Mouse (Mus musculus) gastrocnemius, postnatal 14 days (tissue): ENCODE results near the gene Pnisr. TPM values are rescaled to one million over a fixed set of nuclear protein-coding genes. Genes with fewer than 3 reads are reported as not detected.

Experiments
- DNase-seq: peaks from one replicate; pipeline ENCODE4 v3.0.0; 2021; ENCODE audit warnings: mixed read lengths
- intact Hi-C: fragments of 180-260 bp; cut with DNase I; formaldehyde crosslinking; loops from one replicate; pipeline ENCODE4 v1.15.1; 2025; ENCODE audit warnings: low total_unique reads
- long read RNA-seq, 2 experiments: library from polyadenylated mRNA; stranded (forward); transcript quantifications; one replicate each; pipeline ENCODE4 v2.0.0; 2021
- total RNA-seq, 2 experiments: library from RNA; stranded (reverse); gene quantifications; 2 replicates each; pipeline ENCODE4 v1.2.3; 2021

Pnisr gene
- total RNA-seq: 10 to 100 TPM; 28.7 to 38.1 TPM
- long read RNA-seq, experiment 1, full-length matches to known transcripts: 6 of 18 reads
- long read RNA-seq, experiment 1, partial matches to known transcripts: 5 of 18 reads
- long read RNA-seq, experiment 1, other reads (novel, unspliced or antisense): 7 of 18 reads
- long read RNA-seq, experiment 2, full-length matches to known transcripts: 9 of 24 reads
- long read RNA-seq, experiment 2, partial matches to known transcripts: 9 of 24 reads
- long read RNA-seq, experiment 2, other reads (novel, unspliced or antisense): 6 of 24 reads

- intact Hi-C loops: loop anchor here (10.0 kb wide), 1 partner anchor 107 kb away; no protein-coding TSS in a partner anchor
These were observed at the start of gene Pnisr for GRCm38 (mm10) chr4:21847481-21848286. TSS of gene Pnisr (plus strand) at chr4:21847583.

GRCm38 (mm10) chr4:21801013-21801412, 46.4 kb upstream of the Pnisr start:
- DNase-seq: no peak
- intact Hi-C loops: no loop called here

More at GRCm38 (mm10) chr4:21847481-21848286, at the start of gene Pnisr:
- peak; percentile 95 for DNase-seq

GRCm38 (mm10) chr4:21801620-21802019, 45.8 kb upstream of the Pnisr start:
- DNase-seq: no peak

GRCm38 (mm10) chr4:21807204-21807603, 40.2 kb upstream of the Pnisr start:
- intact Hi-C loops: no loop called here
- no peak for DNase-seq

More at GRCm38 (mm10) chr4:21801620-21802019, 45.8 kb upstream of the Pnisr start:
- intact Hi-C loops: no loop called here

GRCm38 (mm10) chr4:21810608-21811007, 36.8 kb upstream of the Pnisr start:
- DNase-seq: no peak
- intact Hi-C loops: loop anchor here (10.0 kb wide), 2 partner anchors 86 to 276 kb away; partner anchors contain the start of gene Ccnc

GRCm38 (mm10) chr4:21812635-21813034, 34.7 kb upstream of the Pnisr start:
- intact Hi-C loops: loop anchor here (10.0 kb wide), 2 partner anchors 88 to 278 kb away; partner anchors contain the start of gene Ccnc
- no peak for DNase-seq

- intact Hi-C loops: loop anchor here (10.0 kb wide), 2 partner anchors 89 to 279 kb away; partner anchors contain the start of gene Ccnc
- DNase-seq: peak; percentile 7
These were observed 33.4 kb upstream of the Pnisr start for GRCm38 (mm10) chr4:21814029-21814428.

GRCm38 (mm10) chr4:21826616-21827015, 20.8 kb upstream of the Pnisr start:
- intact Hi-C loops: no loop called here
- DNase-seq: no peak

GRCm38 (mm10) chr4:21832844-21833243, 14.5 kb upstream of the Pnisr start:
- intact Hi-C loops: no loop called here
- DNase-seq: no peak

GRCm38 (mm10) chr4:21848287-21848630, 876 bp downstream of the Pnisr start:
- DNase-seq: peak; percentile 93
- intact Hi-C loops: loop anchor here (10.0 kb wide), 1 partner anchor 107 kb away; no protein-coding TSS in a partner anchor

- DNase-seq: no peak
- intact Hi-C loops: no loop called here
These were observed 10.1 kb downstream of the Pnisr start for GRCm38 (mm10) chr4:21857481-21857880.

GRCm38 (mm10) chr4:21865226-21865625, 17.8 kb downstream of the Pnisr start:
- intact Hi-C loops: no loop called here
- DNase-seq: no peak

GRCm38 (mm10) chr4:21878776-21879175, 31.4 kb downstream of the Pnisr start:
- intact Hi-C loops: no loop called here
- DNase-seq: no peak

GRCm38 (mm10) chr4:21879565-21880220, 32.3 kb downstream of the Pnisr start, which contains the start of gene Coq3:
TSS of gene Coq3 (plus strand) at chr4:21879673.
- DNase-seq: peak; percentile 66
- intact Hi-C loops: no loop called here

GRCm38 (mm10) chr4:21882806-21883205, 35.4 kb downstream of the Pnisr start:
- DNase-seq: no peak
- intact Hi-C loops: no loop called here

GRCm38 (mm10) chr4:21885831-21886230, 38.4 kb downstream of the Pnisr start:
- intact Hi-C loops: no loop called here
- no peak for DNase-seq
